Mouse (Mus musculus): Measurements from ENCODE around the gene Tmcc3.
A peak's percentile ranks its signal among the peaks of the same experiment; 100 is the strongest.

Gene Tmcc3

DNA sequence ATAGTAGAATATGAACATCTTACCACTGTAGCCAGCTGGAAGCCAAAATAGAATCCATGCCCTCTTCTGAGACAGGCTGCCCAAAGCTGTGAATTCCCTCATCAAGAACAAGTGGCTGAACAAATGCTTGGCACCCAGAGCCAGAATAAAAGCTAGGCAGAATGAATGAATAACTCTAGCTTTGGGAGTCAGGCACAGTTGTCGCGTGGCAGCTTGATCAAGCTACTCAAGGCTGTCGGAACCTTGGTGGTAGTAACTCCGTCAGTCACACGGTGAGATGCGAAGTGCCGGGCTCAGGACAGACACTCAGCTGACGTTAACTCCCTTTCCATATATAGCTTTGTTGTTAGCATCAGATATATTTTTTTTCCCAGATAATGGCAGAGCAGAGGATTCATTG is 232.2 kb downstream of the Tmcc3 start:
- no peak for DNase-seq (ENCODE audit: low read depth in 1 of 2, low spot score in 2 of 2)

DNA sequence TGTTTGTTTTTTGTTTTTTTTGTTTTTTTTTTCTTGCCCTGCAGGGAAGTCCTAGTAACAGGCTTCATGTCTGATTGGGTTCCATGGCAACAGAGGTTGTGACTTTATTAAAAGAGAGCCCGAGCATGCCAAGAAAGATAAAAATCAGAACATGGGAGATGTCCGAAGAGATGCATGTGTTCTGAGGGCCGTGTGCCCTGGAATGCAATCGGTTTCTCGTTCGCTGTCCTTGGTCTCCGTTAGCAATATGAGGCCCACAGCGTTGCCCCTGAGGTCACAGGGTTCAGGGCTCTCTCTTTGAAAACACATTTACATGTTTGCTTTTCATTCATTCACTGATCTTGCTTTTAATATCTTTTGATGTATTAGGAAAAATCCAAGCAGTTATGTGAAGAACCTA is 233.1 kb downstream of the Tmcc3 start:
- DNase-seq (ENCODE audit: low read depth in 1 of 2, low spot score in 2 of 2) = no peak

DNA sequence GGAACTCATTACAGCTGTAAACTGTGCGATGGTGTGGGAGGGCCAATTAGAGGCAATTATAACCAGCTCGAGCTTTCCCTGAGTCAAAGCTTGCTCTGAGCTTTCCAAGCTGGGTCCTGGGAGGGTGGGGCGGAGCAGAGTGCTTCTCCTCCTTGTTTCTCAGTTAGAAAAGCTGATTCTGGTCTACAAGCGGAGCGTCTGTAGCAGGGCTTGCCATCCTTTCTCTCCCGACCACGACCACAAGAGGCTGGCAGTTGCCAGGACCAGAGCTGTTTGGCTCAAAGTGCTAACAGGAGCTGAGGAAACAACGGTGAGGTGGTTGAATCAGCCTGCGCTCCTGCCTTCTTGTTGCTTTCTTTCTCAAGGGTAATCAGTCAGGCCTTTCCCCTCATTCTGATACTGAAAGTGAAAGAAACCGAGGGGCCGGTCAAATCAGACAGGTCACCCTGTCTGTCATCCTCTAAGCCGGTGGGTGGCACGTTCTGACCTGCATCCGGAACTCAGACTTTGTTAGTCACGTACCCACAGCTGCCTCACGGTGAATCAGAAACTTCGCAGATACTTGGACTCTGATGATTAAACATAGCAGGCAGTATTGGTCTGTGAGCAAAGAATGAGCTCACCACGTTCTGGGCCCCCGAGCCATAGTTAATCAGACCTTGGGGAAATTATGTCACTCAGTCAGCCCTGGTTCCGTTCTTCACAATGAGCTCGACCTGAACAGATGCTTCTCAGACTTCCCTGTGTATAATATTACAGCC is 233.7 kb downstream of the Tmcc3 start:
- peak in 1 of 2 experiments; percentile 18 for DNase-seq (ENCODE audit: low read depth in 1 of 2, low spot score in 2 of 2)

DNA sequence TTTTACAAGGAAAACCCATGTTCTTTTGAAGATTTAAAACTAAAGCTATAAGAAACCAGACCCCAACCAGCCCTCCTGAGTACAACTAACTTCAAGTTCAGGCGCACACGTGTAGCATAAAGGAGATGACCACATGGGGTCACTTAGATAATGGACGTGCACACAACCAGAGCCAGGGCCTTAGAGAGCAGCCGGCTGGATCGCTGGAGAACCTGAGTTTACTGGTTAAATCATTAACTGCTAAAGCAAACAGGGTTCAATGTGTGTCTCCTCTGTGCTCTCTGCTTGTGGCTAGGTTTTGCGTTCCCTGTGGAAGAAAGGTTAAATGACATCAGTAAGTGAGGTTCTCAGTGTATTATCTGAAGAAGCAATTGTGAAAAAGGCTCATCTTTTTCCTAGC is 234.9 kb downstream of the Tmcc3 start:
- no peak for DNase-seq (ENCODE audit: low read depth in 1 of 2, low spot score in 2 of 2)

DNA sequence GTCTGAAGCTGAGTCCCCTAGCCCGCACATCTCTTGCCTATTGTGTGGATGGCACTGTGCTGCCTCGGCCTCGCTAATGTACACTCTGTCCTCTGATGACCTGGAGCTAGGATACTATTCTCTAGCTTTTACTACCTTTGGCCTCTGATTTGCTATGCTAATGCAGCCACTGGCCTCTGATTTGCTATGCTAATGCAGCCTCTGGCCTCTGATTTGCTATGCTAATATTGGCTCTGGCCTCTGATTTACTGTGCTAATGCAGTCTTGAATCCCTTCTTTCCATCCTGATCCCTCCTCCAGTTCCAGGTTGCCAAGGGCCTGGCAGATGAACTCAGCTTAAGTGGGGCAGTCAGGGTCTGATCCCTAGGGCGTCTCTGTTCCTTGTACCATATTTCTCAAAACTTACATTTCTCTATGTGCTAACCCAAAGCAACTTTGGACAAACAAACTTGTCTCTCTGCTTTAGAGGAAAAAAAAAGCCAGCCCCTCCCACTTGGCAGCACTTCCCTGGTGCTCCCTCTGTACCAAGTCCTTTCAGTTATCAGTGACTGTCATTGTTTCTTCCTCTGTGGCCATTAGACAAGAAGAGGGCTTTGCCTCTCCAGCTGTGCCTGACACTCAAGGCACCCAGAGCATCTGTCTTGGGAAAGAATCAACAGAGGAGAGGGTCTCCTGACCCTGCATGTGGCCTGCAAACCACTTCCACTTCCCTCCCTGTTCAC is 237.9 kb downstream of the Tmcc3 start:
- DNase-seq (ENCODE audit: low read depth in 1 of 2, low spot score in 2 of 2) = no peak

DNA sequence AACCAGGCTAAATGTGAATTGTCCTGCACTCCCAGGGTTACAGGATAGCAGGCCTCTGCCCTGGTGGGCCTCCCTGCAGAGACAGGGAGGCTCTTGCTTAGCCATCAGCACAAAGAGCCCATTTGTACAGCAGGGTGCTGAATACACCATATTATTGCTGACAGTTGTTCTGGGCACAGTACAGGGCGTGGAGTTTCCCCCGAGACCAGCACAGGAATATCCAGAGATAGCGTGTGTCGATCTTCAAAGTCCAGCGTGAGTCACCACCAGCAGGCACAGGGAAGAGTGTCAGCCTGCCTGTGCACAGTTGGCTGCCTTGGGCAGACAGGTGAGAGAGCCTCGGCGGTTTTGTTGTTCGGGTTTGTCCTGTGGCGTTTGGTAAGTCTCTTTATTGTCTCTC is 238.9 kb downstream of the Tmcc3 start:
- DNase-seq (ENCODE audit: low read depth in 1 of 2, low spot score in 2 of 2) = no peak

DNA sequence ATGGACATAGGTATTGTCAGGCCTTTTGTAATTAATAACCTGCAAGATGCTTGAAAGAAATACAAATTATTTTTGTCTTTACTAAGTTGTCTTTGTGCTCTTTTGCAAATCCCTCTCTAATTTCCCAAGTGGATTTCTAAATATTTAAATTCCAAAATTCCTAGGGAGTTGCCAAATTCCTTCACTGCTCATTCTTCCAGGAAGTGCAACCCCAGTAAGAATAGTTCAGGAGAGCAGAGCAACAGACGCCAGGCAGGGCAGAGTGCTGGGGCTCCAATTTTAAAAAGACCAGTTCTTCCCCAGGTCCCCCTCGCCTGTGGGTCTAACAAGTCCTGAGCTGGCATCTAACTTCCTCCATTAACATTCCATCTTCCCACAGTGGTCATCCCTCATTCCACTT is 239.3 kb downstream of the Tmcc3 start:
- no peak for DNase-seq (ENCODE audit: low read depth in 1 of 2, low spot score in 2 of 2)

DNA sequence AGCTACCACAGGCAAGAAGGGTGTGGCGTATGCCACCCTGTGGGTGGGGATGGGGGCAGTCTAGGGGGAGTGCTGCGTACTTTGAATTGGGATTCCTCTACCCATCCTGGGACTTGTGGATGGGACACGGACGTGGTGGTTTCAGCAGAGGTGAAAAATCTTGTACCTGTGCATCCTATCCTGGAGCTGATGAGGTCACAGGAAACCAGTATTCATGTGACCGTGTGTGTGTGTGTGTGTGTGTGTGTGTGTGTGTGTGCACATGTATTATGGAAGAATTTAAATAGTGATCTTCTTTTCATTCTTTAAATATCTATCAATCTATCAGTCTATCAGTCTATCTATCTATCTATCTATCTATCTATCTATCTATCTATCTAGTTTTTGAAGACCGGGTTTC is 239.8 kb downstream of the Tmcc3 start:
- no peak for DNase-seq (ENCODE audit: low read depth in 1 of 2, low spot score in 2 of 2)

DNA sequence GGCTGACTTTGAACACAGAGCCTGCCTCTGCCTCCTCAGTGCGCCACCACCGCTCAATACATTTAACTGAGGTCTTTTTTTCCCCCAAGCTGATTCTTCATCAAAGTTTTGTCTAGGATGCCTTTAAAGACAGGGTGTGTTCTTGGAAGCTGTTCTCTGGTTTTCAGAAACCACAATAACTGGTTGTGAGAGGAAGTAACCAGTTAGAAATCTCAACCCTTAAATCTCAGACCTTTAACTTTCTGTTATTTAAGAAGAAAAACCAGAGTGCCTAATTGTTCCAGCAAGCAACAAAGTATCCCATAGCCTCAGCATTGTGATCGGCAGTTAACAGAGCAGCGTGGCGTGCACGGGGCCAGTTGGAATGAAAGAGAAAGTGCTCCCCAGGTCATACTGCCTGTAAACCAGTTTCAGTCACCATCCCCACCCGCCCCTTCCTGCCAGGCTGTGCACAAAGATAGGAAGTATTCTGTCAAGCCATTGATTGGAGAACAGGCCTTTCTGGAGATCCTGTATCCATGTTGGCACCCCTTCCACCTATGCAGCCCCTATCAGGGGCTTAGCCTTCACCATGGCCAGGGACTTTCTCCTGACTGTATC is 240.3 kb downstream of the Tmcc3 start:
- DNase-seq (ENCODE audit: low read depth in 1 of 2, low spot score in 2 of 2) = peak in 1 of 2 experiments; percentile 24

DNA sequence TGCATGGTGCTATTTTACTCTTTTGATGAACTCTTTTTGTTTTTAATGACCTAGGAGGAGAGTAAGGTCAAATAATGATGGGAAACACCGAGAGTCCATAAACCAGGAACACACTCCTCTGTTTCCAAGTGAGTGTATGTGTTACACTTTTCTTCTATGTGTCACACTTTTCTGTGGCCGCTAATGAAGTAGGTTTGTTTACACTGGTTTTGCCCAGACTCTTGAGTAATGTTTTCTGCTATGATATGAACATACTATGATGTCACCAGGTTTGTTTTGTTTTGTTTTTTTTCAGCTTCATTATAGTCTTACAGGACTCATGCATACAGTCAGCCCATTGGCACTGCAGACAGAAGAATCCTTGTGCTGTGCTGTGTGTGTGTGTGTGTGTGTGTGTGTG is 243.6 kb downstream of the Tmcc3 start:
- DNase-seq (ENCODE audit: low read depth in 1 of 2, low spot score in 2 of 2) = no peak

DNA sequence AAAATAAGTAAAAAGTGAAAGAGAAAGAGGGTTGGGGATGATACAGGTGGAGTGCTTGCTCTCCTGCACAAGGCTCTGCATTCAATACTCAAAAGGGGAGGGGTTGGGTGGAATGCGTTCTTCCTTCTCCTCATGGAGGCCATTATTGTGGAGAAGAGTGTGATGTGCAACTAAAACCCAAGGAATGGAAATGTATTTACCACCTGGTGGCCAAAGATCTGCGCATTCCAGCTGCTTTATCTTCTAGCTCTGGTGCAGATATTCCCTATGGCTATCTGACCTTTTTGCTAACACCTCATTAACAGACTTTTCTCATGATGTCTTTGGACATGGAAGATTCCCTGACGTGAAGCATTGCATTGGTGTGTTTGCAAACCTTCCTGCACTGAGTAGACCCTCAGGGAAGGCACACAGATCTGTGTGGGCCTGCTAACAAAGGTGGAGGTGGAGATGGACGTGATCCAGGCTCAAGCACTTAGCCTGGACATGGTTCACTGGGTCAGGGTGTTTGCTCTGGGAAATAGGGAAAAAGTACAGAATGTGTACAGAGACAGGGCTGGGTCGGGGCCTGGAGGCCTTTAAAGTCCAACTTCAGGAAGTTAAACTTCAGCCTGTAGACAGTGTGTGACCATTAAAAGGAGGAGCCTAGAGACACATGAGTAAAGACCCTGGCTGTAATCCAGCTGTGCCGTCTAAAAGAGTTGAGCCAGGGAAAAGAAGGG is 245.8 kb downstream of the Tmcc3 start:
- no peak for DNase-seq (ENCODE audit: low read depth in 1 of 2, low spot score in 2 of 2)

DNA sequence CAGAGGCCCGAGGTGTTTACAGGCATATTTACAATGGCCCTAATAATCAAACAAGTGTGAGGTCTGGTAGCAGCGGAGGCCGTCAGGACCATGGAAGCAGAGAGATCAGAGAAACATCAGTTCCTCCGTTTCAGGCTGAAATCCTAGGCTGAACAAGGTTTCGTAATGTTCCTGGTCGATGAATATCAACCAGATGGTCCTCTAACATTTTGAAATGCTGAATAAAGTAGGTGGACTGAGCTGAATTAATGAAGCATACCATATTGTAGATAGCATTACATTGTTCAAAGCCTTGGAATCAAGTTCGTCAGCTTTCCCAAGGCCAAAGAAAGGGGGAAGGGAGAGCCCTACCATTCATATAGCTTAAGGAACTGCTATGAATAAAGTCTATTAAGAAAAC is 247.1 kb downstream of the Tmcc3 start:
- no peak for DNase-seq (ENCODE audit: low read depth in 1 of 2, low spot score in 2 of 2)

DNA sequence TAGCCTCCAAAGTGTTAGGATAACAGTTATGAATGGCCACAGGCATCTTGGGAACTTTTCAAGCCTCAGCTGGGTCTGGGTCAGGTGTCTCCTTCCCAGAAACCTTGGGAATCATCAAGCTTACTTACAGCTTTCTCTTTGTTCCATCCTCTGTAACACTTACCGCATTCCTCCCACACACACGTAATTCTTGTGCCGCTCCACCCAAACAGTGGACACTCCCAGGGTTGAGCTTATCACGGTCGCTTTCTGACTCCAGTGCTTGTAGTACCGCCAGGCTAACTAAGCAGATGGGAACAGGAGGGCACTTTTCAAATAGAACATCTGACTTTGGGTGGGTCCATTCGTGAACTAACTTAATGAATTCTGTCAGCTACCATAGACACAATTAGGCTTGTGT is 249.6 kb downstream of the Tmcc3 start:
- DNase-seq (ENCODE audit: low read depth in 1 of 2, low spot score in 2 of 2) = no peak

DNA sequence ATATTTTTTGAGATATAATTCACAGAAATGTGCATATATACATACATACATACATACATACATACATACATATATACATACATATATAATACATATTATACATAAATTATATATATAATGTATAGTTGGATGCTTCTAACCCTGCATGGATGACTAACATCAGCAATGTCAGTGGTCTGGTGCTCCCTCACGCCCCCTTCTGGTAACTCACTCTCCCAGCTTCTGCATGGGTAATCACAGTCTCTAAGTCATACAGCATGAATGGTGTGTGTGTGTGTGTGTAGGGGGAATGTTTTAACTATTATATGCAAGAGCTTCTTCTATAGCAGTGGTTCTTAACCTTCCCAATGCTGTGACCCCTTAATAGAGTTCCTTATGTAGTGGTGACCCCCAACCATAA is 250.4 kb downstream of the Tmcc3 start:
- no peak for DNase-seq (ENCODE audit: low read depth in 1 of 2, low spot score in 2 of 2)

DNA sequence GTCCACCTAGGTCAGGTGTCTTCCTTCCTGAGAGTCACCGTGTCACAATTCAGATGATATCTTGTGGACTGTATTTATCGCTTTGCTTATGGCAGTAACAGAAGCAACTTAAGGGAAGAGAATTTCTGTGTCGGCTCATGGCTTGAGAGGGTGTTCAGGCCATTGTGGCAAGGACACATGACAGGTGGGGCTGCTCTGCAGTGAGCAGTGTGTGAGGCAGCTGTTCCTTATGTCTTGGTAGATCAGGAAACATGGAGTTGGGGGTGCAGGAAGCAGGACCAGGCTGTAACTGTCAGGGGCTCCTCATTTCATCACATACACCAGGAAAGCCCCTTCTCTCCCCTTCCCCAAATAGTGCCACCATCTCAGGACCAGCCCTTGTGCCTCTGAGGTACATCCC is 251.2 kb downstream of the Tmcc3 start:
- DNase-seq (ENCODE audit: low read depth in 1 of 2, low spot score in 2 of 2) = no peak

DNA sequence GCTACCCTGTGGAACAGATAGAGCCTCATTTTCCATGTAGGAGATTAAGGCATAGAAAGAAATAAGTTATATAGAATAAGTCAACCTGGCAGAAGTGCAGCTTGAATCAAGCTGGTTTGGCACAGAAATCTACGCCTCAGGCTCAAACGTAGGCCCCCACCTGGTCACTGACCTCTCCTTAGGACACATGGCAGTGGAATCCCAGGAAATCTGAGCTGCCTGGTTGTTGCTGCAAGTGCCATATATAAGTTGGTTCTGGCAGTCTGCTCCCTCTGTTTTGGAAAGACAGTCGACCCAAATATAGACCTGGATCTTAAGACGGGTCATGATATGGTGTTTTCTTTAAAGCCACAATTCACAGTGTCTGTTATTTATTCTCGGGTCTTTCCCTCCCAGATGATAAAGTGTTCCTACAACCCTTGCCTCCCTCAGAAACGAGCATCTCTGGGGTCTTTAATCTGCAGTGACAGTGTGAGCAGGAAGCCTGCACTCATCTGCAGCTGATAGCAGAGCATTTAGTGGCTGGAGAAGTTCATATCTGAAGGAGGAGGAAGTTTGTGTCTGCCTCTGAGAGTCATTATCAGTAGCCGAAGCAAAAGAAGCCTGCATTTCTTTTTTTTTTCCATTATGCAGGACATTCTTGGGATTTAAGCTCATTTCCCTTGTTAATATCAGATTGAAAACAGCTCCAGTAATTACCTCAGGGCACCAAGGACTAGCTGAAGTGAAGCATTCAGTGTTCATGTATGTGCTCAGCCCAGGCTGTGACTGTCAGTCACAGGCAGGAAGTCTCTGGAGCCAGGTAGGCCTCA is 253.9 kb downstream of the Tmcc3 start:
- DNase-seq (ENCODE audit: low read depth in 1 of 2, low spot score in 2 of 2) = no peak

DNA sequence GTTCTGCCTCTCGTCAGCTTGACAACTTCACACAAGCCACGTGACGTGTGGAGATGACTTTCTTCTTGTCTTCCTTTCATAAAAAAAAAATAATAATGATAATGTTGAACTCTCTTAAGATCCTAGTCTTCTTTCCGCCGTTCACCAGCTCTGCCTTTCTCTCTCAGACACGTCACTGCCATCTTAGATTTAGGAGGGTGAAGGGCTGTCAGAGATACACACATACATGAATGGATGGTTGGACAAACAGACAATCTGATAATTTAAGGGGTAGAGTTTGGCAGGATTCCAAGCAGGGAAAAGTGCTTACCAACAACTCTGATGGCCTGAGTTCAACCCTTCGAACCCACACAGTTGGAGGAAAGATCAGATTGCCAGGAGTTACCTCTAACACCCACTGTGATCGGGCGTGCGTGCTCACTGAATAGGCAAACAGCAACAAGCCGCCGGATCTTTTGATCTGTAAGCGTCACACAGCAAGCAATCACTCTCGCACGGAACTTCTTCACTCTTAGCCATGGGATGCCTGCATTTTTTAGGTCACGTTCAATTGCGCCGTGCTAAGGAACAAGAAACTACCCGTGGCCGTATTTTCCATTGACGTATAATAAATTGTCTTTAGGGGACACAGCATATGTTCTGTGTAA is 254.6 kb downstream of the Tmcc3 start:
- DNase-seq (ENCODE audit: low read depth in 1 of 2, low spot score in 2 of 2) = no peak

DNA sequence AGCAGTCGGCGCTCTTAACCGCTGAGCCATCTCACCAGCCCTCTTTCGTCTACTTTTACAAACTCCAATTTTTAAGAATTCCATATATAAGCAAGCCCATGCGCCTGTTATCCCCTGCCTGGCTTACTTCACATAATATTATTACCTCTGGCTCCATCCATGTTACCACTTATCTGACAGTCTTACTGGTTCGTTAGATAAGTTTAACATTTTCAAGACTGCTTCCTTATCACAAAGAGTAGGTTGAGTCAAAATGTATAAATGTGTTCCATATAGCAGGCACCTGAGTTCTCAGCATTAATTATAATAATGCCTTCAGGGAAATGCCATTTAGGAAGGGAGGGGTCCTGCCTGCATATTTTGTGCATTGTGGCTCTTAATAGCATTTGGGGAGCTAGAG is 255.5 kb downstream of the Tmcc3 start:
- no peak for DNase-seq (ENCODE audit: low read depth in 1 of 2, low spot score in 2 of 2)

DNA sequence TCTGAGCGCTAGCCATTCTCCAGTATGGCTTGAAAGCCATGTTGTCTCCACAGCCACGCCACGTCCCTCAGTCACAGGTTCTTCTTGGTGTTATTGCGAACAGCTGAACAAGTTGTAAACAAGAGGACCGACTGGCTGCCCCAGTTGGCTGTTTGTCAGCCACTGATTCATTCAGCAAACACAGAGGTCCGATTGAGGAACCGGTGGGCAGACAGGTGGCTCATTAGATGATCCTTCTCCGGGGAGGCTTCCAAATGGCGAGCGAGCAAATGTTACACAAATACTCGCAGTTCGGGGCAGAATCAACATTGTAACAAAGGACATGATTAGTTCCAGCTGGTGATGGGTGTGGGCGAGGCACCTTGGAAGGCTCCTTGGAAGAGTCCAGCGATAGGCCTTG is 256.2 kb downstream of the Tmcc3 start:
- no peak for DNase-seq (ENCODE audit: low read depth in 1 of 2, low spot score in 2 of 2)

DNA sequence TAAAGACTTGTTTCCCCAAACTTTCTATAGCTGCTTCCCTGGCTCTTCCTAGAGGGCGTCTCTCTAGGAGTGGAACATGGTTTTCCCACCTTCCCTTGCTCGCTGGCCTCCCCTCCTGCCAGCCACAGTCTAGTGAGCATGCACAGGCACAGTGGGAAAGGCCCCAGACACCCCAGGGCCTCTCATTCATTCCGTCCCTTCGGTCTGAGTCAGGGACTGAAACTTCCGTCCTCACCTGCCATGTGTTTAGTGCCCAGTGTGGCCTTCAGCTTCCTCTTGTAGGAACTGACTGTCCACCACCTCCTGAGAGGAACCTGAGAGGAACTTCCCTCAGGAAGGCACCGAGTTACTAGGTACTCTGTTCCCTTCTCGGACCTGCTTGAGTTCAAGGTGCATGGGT is 257.1 kb downstream of the Tmcc3 start:
- DNase-seq (ENCODE audit: low read depth in 1 of 2, low spot score in 2 of 2) = no peak

DNA sequence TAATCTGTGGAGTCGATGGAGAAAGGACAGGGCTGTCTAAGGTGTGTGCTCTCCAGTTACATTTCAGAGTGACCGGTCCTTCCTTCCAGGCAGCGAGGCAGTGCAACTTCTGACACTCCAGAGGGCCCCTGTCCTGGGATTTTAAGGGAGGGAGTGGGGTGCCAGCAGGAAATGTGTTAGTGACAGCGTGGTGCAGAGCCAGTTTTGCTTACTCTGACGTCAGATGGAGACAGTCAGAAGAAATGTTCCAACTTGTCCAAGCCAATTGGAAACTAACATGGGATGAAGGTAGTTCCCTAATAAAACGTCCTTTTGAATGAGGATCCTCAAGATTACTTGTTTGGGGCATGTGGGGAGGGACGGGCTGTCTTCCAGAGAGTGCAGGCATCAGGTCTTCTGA is 258.0 kb downstream of the Tmcc3 start:
- DNase-seq (ENCODE audit: low read depth in 1 of 2, low spot score in 2 of 2) = no peak
